Mouse (Mus musculus): ENCODE measurements around the gene Krt17. TPM values are rescaled to one million over a fixed set of nuclear protein-coding genes. Genes with fewer than 3 reads are reported as not detected.

Krt17 gene
- polyA plus RNA-seq, 1 experiment from 2014 or later: not detected

DNA sequence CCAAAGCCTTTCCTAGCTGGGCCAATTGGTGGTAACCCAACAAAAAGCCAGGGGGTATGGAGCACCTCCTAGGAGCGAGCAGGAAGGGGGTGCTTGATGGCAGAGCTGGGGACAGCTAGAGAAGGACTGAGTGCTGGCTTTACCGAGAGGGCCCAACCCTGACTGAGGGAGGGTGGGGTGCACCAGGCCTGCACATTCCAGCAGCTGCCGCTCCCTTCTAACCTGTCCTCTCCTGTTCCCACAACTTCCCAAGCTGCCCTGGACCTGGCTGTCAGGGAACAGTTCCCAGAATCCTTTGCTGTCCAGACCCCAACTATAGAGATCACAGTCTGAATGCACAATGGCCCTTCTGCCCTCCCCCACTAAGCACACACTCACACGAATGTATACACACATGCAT lies 24.2 kb upstream of the Krt17 start:
- ATAC-seq (replicated peaks): no peak
- Histone ChIP-seq H3K4me3 (no peak overlapping the region), H3K4me2 (replicated peaks) (no peak overlapping the region), H3K4me1 (peaks cover 3% of the 10 kb centered on the region; the same call in 1 of the 2 replicates), H3K27me3 (no peaks in the 10 kb centered on the region), H3K9ac (replicated peaks) (no peak overlapping the region), H3K9me3 (no peaks in the 10 kb centered on the region), H3K27ac (replicated peaks) (no peak overlapping the region), H3K36me3 (no peaks in the 10 kb centered on the region)
- WGBS: 81% methylated on average over 4 of the region's 4 CpGs

GRCm38 (mm10) chr11:100282549-100282948 lies 21.7 kb upstream of the Krt17 start:
- Histone ChIP-seq H3K9me3 (no peaks in the 10 kb centered on the region), H3K4me1 (peaks cover 3% of the 10 kb centered on the region; the same call in 1 of the 2 replicates), H3K4me2 (replicated peaks) (no peak overlapping the region), H3K4me3 (no peak overlapping the region), H3K27me3 (no peaks in the 10 kb centered on the region), H3K36me3 (no peaks in the 10 kb centered on the region), H3K9ac (replicated peaks) (no peak overlapping the region), H3K27ac (replicated peaks) (no peak overlapping the region)
- peak; percentile 37; the same call in 1 of the 2 replicates for ATAC-seq (replicated peaks)
- 24% methylated on average over 10 of the region's 10 CpGs for WGBS

DNA sequence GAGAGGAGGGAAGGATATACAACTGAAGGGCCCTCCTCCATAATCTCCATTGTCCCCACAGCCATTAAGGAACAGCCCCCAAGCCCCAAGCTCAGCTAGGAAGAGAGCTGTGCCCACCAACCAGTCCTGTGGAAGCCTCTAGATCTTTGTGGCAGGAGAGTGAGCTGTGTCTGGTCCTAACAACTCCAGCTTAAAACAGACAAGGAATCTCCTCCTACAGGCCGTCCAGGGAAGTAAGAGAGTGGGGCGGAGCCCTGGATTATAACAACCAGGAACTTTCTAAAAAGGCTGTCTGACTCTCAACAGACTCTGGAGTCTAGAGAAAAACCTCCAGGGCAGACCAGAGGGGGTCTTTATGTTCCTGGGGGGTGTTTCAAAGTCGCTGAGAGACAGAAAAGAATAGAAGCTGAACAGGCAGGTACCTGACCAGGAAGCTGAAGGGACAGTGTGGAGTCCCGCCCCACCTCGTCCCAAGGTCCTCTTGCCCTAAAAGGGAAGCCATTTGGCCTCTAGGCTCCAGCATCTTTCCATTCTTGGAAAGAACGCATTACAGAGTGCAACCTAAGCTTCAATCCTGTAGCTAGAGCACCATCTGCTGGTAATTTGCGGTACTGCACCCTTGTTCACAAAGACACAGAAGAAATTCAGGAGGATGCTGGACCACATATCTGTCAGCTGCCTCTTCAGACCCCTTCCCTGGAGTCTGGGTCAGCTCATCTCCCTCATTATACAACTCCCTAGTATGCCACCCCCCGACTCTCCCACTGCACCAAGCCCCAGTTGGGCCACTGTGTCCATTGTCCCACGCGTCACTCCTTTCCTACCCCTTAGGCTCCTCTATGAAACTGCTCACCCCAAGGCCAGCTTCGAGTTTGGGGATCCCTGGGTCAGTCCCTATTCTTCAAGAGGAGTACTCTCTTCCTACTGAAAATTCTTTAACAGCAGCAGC lies 21.0 kb upstream of the Krt17 start:
- H3K4me2 ChIP-seq (replicated peaks): no peak overlapping the region
- no peak overlapping the region for H3K9ac ChIP-seq (replicated peaks)
- H3K36me3 ChIP-seq: no peaks in the 10 kb centered on the region
- H3K4me1 ChIP-seq: peaks cover 3% of the 10 kb centered on the region; the same call in 1 of the 2 replicates
- H3K4me3 ChIP-seq: no peak overlapping the region
- H3K9me3 ChIP-seq: no peaks in the 10 kb centered on the region
- H3K27me3 ChIP-seq: no peaks in the 10 kb centered on the region
- WGBS: 17% methylated on average over 11 of the region's 11 CpGs
- ATAC-seq (replicated peaks): peak; percentile 73
- no peak overlapping the region for H3K27ac ChIP-seq (replicated peaks)

- no peak for ATAC-seq (replicated peaks)
- H3K4me1 ChIP-seq: peaks cover 3% of the 10 kb centered on the region; the same call in 1 of the 2 replicates
These were observed 17.9 kb upstream of the Krt17 start for GRCm38 (mm10) chr11:100278759-100279158.

GRCm38 (mm10) chr11:100277726-100278480 lies 17.1 kb upstream of the Krt17 start:
- peaks cover 3% of the 10 kb centered on the region; the same call in 1 of the 2 replicates for H3K4me1 ChIP-seq
- H3K27ac ChIP-seq (replicated peaks): no peak overlapping the region
- H3K27me3 ChIP-seq: no peaks in the 10 kb centered on the region
- no peak overlapping the region for H3K4me2 ChIP-seq (replicated peaks)
- 77% methylated on average over 15 of the region's 15 CpGs for WGBS
- H3K36me3 ChIP-seq: no peaks in the 10 kb centered on the region
- no peak overlapping the region for H3K4me3 ChIP-seq
- no peaks in the 10 kb centered on the region for H3K9me3 ChIP-seq
- no peak overlapping the region for H3K9ac ChIP-seq (replicated peaks)
- no peak for ATAC-seq (replicated peaks)

More at GRCm38 (mm10) chr11:100278759-100279158, 17.9 kb upstream of the Krt17 start:
- no peak overlapping the region for H3K4me2 ChIP-seq (replicated peaks)
- WGBS: 77% methylated on average over 5 of the region's 5 CpGs
- H3K9ac ChIP-seq (replicated peaks): no peak overlapping the region
- H3K4me3 ChIP-seq: no peak overlapping the region
- H3K27ac ChIP-seq (replicated peaks): no peak overlapping the region
- H3K27me3 ChIP-seq: no peaks in the 10 kb centered on the region
- H3K9me3 ChIP-seq: no peaks in the 10 kb centered on the region
- no peaks in the 10 kb centered on the region for H3K36me3 ChIP-seq

- no peak overlapping the region for H3K4me3 ChIP-seq
- no peaks in the 10 kb centered on the region for H3K9me3 ChIP-seq
- no peaks in the 10 kb centered on the region for H3K36me3 ChIP-seq
- no peak overlapping the region for H3K4me2 ChIP-seq (replicated peaks)
- ATAC-seq (replicated peaks): no peak
- WGBS: 32% methylated on average over 5 of the region's 5 CpGs
- no peaks in the 10 kb centered on the region for H3K27me3 ChIP-seq
- H3K9ac ChIP-seq (replicated peaks): no peak overlapping the region
- H3K4me1 ChIP-seq: no peaks in the 10 kb centered on the region
- H3K27ac ChIP-seq (replicated peaks): no peak overlapping the region
These were observed 14.6 kb upstream of the Krt17 start for GRCm38 (mm10) chr11:100275466-100275865.

- ATAC-seq (replicated peaks): no peak
These were observed 13.9 kb upstream of the Krt17 start for GRCm38 (mm10) chr11:100274719-100275118.

DNA sequence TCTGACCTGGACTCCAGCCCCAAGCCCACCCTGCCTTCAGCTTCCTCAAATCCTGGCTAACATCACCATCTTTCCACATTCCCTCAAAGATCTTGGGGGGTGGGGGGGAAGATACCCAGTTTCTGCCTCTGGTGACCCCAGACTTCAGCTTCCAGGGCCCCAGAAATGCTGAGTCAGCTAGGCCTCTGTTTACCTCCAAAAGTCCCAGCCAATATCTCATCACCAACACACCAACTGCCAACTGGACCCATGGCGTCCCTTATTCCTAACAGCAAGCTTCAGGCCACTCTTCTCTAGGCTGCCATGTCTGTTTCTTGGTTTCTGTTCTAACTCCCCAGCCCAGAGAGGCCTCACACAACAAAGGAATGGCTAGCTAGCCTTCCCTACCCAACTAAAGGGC lies 11.0 kb upstream of the Krt17 start:
- Histone ChIP-seq H3K4me1 (no peaks in the 10 kb centered on the region), H3K9ac (replicated peaks) (no peak overlapping the region), H3K27ac (replicated peaks) (no peak overlapping the region), H3K27me3 (no peaks in the 10 kb centered on the region), H3K4me2 (replicated peaks) (no peak overlapping the region), H3K36me3 (no peaks in the 10 kb centered on the region), H3K4me3 (no peak overlapping the region), H3K9me3 (no peaks in the 10 kb centered on the region)
- WGBS: 85% methylated on average over 1 of the region's 1 CpGs
- ATAC-seq (replicated peaks): no peak

More at GRCm38 (mm10) chr11:100274719-100275118, 13.9 kb upstream of the Krt17 start:
- Histone ChIP-seq H3K9ac (replicated peaks) (no peak overlapping the region), H3K27me3 (no peaks in the 10 kb centered on the region), H3K4me3 (no peak overlapping the region), H3K36me3 (no peaks in the 10 kb centered on the region), H3K27ac (replicated peaks) (no peak overlapping the region), H3K4me2 (replicated peaks) (no peak overlapping the region), H3K9me3 (no peaks in the 10 kb centered on the region), H3K4me1 (no peaks in the 10 kb centered on the region)
- 72% methylated on average over 7 of the region's 7 CpGs for WGBS

GRCm38 (mm10) chr11:100269821-100270332 lies 9.0 kb upstream of the Krt17 start, which contains the start of gene Krt42:
Gene Krt42 (minus strand): TSS chr11:100269871.
- H3K9ac ChIP-seq (replicated peaks): no peak within 1 kb of the TSS
- H3K4me3 ChIP-seq: no peak within 1 kb of the TSS
- no peaks in the 10 kb centered on the region for H3K27me3 ChIP-seq
- 82% methylated on average over 7 of the region's 7 CpGs for WGBS
- ATAC-seq (replicated peaks): no peak
- H3K27ac ChIP-seq (replicated peaks): no peak within 1 kb of the TSS
- H3K4me2 ChIP-seq (replicated peaks): no peak within 1 kb of the TSS
- no peaks in the 10 kb centered on the region for H3K4me1 ChIP-seq
- no peaks in the 10 kb centered on the region for H3K36me3 ChIP-seq
- no peaks in the 10 kb centered on the region for H3K9me3 ChIP-seq

DNA sequence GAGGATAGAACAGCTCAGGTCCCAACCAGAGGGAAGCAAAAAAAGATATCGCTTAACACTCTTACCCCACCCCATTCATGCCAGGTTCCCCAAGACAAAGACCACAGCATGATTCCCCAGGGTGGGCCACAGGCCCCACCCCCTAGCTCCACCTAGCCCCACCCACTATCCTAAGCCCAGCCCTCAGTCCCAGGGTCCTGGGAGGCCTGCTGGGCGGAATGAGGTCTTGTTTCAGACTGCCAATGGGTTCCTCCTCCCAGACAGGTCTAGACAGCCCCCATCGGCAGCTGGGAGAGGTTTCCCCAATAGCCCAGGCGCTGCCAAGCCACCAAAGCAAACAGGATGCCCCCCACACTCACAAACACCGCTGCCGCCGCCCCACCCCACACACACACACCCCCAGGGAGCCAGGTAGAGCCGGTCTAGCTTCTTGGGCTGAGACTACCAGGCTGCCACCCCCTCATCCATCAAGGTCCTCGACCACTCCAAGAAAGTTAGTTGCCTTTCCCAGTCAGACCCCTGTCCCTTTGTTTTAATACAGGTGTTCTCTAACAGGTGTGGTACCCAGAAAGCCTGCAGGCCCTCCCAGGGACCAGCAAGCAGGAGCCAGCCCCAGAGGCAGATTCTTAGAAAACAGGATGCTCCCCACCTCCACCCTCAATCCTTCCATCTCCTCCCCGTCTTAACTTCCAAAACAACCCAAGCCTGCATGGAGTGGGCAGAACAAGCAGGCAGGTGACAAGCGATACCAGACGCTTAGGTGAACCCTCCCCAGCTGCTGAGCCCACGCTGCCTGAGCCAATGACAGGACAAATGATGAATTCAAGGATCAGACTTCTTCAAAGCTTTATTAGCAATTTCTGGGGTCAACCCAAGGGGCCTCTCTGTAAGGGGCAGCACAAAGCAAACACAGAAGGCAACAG lies 1.5 kb upstream of the Krt17 start:
- Histone ChIP-seq H3K4me3 (no peak overlapping the region), H3K4me2 (replicated peaks) (no peak overlapping the region), H3K27ac (replicated peaks) (no peak overlapping the region), H3K9ac (replicated peaks) (no peak overlapping the region), H3K36me3 (no peaks in the 10 kb centered on the region), H3K9me3 (no peaks in the 10 kb centered on the region), H3K27me3 (no peaks in the 10 kb centered on the region), H3K4me1 (no peaks in the 10 kb centered on the region)
- ATAC-seq (replicated peaks): no peak
- WGBS: 30% methylated on average over 13 of the region's 13 CpGs

DNA sequence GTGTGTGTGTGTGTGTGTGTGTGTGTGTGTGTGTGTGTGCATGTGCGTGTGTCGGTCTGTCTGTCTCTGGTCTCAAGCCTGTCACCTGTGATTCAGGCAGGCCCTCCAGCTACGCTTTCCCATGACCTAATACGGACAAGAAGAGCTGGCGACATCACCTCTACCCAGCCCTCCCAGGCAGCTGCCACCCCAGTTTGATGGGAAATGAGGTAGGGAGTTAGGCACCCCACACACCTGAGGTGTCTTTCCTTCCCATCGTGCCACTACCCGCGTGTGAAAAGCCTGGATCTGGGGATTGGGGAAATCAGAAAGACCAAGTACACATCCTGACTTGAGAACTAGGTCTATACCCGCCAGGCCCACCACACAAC lies 391 bp upstream of the Krt17 start:
- ATAC-seq (replicated peaks): no peak
- no peaks in the 10 kb centered on the region for H3K4me1 ChIP-seq
- 86% methylated on average over 9 of the region's 9 CpGs for WGBS

More for the DNA sequence above, 391 bp upstream of the Krt17 start:
- Histone ChIP-seq H3K4me3 (no peak overlapping the region), H3K27ac (replicated peaks) (no peak overlapping the region), H3K36me3 (no peaks in the 10 kb centered on the region), H3K4me2 (replicated peaks) (no peak overlapping the region), H3K27me3 (no peaks in the 10 kb centered on the region), H3K9me3 (no peaks in the 10 kb centered on the region), H3K9ac (replicated peaks) (no peak overlapping the region)

All from forebrain, embryonic 15.5 days (tissue).